Mouse (Mus musculus) heart, postnatal 25 days (tissue): ENCODE measurements around the gene Ppard. TPM values are rescaled to one million over a fixed set of nuclear protein-coding genes. Genes with fewer than 3 reads are reported as not detected.
A peak's percentile ranks its signal among the peaks of the same experiment; 100 is the strongest.
"Not testable (repeated sequence)": the region's sequence is repeated elsewhere in the genome, so short reads cannot be mapped to it uniquely, and the experiment has no call there.

Source experiments
- DNase-seq: peaks from one replicate; pipeline ENCODE4 v3.0.0; 2022; ENCODE audit warnings: low spot score
- intact Hi-C: fragments of 180-260 bp; cut with DNase I; formaldehyde crosslinking; loops from one replicate; pipeline ENCODE4 v1.15.1; 2025
- total RNA-seq, 2 experiments: library from RNA; stranded (reverse); gene quantifications; 2 replicates each; pipeline ENCODE4 v1.2.3; 2021

Ppard gene
- total RNA-seq, 2 experiments from 2014 or later = 40.4 to 40.6 TPM

GRCm38 (mm10) chr17:28222463-28222862 lies 10.0 kb upstream of the Ppard start:
- DNase-seq = not testable (repeated sequence)
- intact Hi-C loops = loop anchor here (2.0 to 10.0 kb wide), 2 partner anchors 14 to 302 kb away; no protein-coding TSS in a partner anchor

- DNase-seq = peak; percentile 86
- intact Hi-C loops = loop anchor here (2.0 to 10.0 kb wide), 3 partner anchors 15 to 301 kb away; no protein-coding TSS in a partner anchor
Measured at GRCm38 (mm10) chr17:28223561-28224391, 8.7 kb upstream of the Ppard start.

- no peak for DNase-seq
- intact Hi-C loops = loop anchor here (2.0 to 10.0 kb wide), 2 partner anchors 144 to 300 kb away; no protein-coding TSS in a partner anchor
Measured at GRCm38 (mm10) chr17:28224615-28225014, 7.9 kb upstream of the Ppard start.

- intact Hi-C loops = loop anchor here (1.0 to 10.0 kb wide), 2 partner anchors 82 to 299 kb away; no protein-coding TSS in a partner anchor
- DNase-seq = peak; percentile 81
Measured at GRCm38 (mm10) chr17:28226014-28226413, 6.5 kb upstream of the Ppard start.

GRCm38 (mm10) chr17:28230486-28230885 lies 2.0 kb upstream of the Ppard start:
- intact Hi-C loops = no loop called here
- no peak for DNase-seq

- no peak for DNase-seq
Measured at GRCm38 (mm10) chr17:28231026-28231736, 1.3 kb upstream of the Ppard start.

GRCm38 (mm10) chr17:28233091-28233731 lies 711 bp downstream of the Ppard start:
- intact Hi-C loops = no loop called here
- no peak for DNase-seq

More at GRCm38 (mm10) chr17:28231026-28231736, 1.3 kb upstream of the Ppard start:
- intact Hi-C loops = no loop called here

- DNase-seq = no peak
- intact Hi-C loops = loop anchor here (5.0 kb wide), 1 partner anchor 38 kb away; no protein-coding TSS in a partner anchor
Measured at GRCm38 (mm10) chr17:28234641-28235040, 2.1 kb downstream of the Ppard start.

GRCm38 (mm10) chr17:28235982-28236635 lies 3.6 kb downstream of the Ppard start:
- intact Hi-C loops = loop anchor here (5.0 kb wide), 1 partner anchor 36 kb away; no protein-coding TSS in a partner anchor
- DNase-seq = peak; percentile 41

GRCm38 (mm10) chr17:28236636-28237015 lies 4.1 kb downstream of the Ppard start:
- DNase-seq = no peak
- intact Hi-C loops = loop anchor here (5.0 kb wide), 1 partner anchor 36 kb away; no protein-coding TSS in a partner anchor

GRCm38 (mm10) chr17:28237362-28237761 lies 4.9 kb downstream of the Ppard start:
- intact Hi-C loops = loop anchor here (5.0 kb wide), 1 partner anchor 35 kb away; no protein-coding TSS in a partner anchor
- DNase-seq = no peak

- intact Hi-C loops = loop anchor here (5.0 kb wide), 1 partner anchor 34 kb away; no protein-coding TSS in a partner anchor
Measured at GRCm38 (mm10) chr17:28237874-28238273, 5.4 kb downstream of the Ppard start.

GRCm38 (mm10) chr17:28240846-28241245 lies 8.3 kb downstream of the Ppard start:
- no peak for DNase-seq
- intact Hi-C loops = no loop called here

More at GRCm38 (mm10) chr17:28237874-28238273, 5.4 kb downstream of the Ppard start:
- no peak for DNase-seq

- intact Hi-C loops = no loop called here
- DNase-seq = no peak
Measured at GRCm38 (mm10) chr17:28242296-28242695, 9.8 kb downstream of the Ppard start.

- intact Hi-C loops = no loop called here
- DNase-seq = no peak
Measured at GRCm38 (mm10) chr17:28244214-28244613, 11.7 kb downstream of the Ppard start.

- intact Hi-C loops = no loop called here
Measured at GRCm38 (mm10) chr17:28244714-28245113, 12.2 kb downstream of the Ppard start.

GRCm38 (mm10) chr17:28246640-28247039 lies 14.1 kb downstream of the Ppard start:
- DNase-seq = no peak
- intact Hi-C loops = no loop called here

More at GRCm38 (mm10) chr17:28244714-28245113, 12.2 kb downstream of the Ppard start:
- no peak for DNase-seq

GRCm38 (mm10) chr17:28247613-28248012 lies 15.1 kb downstream of the Ppard start:
- peak; percentile 44 for DNase-seq
- intact Hi-C loops = no loop called here

- intact Hi-C loops = no loop called here
- no peak for DNase-seq
Measured at GRCm38 (mm10) chr17:28249062-28249461, 16.6 kb downstream of the Ppard start.
